8 mouse cellular contexts compared by ENCODE assay signal in genomic region chr10:81407539-81408423, GRCm38 (mm10). TPM values are rescaled to one million over a fixed set of nuclear protein-coding genes. Genes with fewer than 3 reads are reported as not detected.
DNase-seq lines count a peak whose midpoint lies in the region; ATAC-seq lines count a peak whose summit lies in the region.

No protein-coding gene starts in this region.

- H3K4me2 ChIP-seq in hindbrain, embryonic 15.5 days, result peak overlapping the region; percentile 36

- 27% methylated on average over 31 of the region's 31 CpGs for WGBS in hindbrain, embryonic 15.5 days
- WGBS in limb, embryonic 10.5 days, result 17% methylated on average over 31 of the region's 31 CpGs

- H3K27ac ChIP-seq in hindbrain, embryonic 15.5 days (replicated peaks), result peak overlapping the region; percentile 28; the same call in 1 of the 2 replicates
- H3K27ac ChIP-seq in limb, embryonic 10.5 days, result peak overlapping the region; percentile 80

- peak; percentile 48 for DNase-seq in thymus, postnatal 14 days
- no peak for DNase-seq in thymus, postnatal 36 days
- DNase-seq in cerebellum, adult 11-12 months, result peak; percentile 89
- DNase-seq in frontal cortex, postnatal 14 days (ENCODE audit: low spot score in 2 of 2), result peak; percentile 57 to 68
- DNase-seq in limb, embryonic 10.5 days (ENCODE audit: low spot score), result peak; percentile 59
- peak; percentile 81 for DNase-seq in mesoderm, embryonic 11.5 days (ENCODE audit: low read depth, low spot score)
- DNase-seq in spleen, postnatal 10 days (ENCODE audit: low spot score in 2 of 2), result peak; percentile 46 to 70

- H3K4me3 ChIP-seq in hindbrain, embryonic 15.5 days, result peak overlapping the region; percentile 17; the same call in 1 of the 2 replicates
- peak overlapping the region; percentile 42 for H3K4me3 ChIP-seq in limb, embryonic 10.5 days

- H3K36me3 ChIP-seq in hindbrain, embryonic 15.5 days, result peaks cover 29% of the 10 kb centered on the region
- H3K36me3 ChIP-seq in limb, embryonic 10.5 days, result peaks cover 17% of the 10 kb centered on the region

- peaks cover 9% of the 10 kb centered on the region; the same call in 1 of the 2 replicates for H3K27me3 ChIP-seq in hindbrain, embryonic 15.5 days
- H3K27me3 ChIP-seq in limb, embryonic 10.5 days (ENCODE audit: low read depth, poor library complexity, severe bottlenecking), result peaks cover 58% of the 10 kb centered on the region

- H3K9ac ChIP-seq in hindbrain, embryonic 15.5 days, result 0 out of 2 replicates have a peak overlapping the region, but pooled peaks have one; percentile 21

- H3K9me3 ChIP-seq in hindbrain, embryonic 15.5 days, result no peaks in the 10 kb centered on the region
- H3K9me3 ChIP-seq in limb, embryonic 10.5 days (replicated peaks), result no peaks in the 10 kb centered on the region

- no peak for ATAC-seq in hindbrain, embryonic 15.5 days (ENCODE audit: low FRiP score, low read depth)

- H3K4me1 ChIP-seq in hindbrain, embryonic 15.5 days (replicated peaks), result peaks cover 69% of the 10 kb centered on the region
- peaks cover 96% of the 10 kb centered on the region for H3K4me1 ChIP-seq in limb, embryonic 10.5 days

RNA-seq across cellular contexts. Expression of gene Smim24, which starts 14.9 kb away (rescaled TPM):
- 1.4 and 1.8 TPM in 2 replicates for polyA plus RNA-seq in hindbrain, embryonic 15.5 days (2015; fragmentation: Nextera tagmentation; extraction: Ambion mirVana)
- polyA plus RNA-seq in limb, embryonic 10.5 days (2016; fragmentation: Nextera tagmentation; extraction: Ambion mirVana), result 1.9 and 2.9 TPM in 2 replicates

RNA-seq across cellular contexts. Expression of gene Gm48552, which starts 19.0 kb away (rescaled TPM):
- 2.1 and 2.7 TPM in 2 replicates for polyA plus RNA-seq in hindbrain, embryonic 15.5 days (2015; fragmentation: Nextera tagmentation; extraction: Ambion mirVana)
- polyA plus RNA-seq in limb, embryonic 10.5 days (2016; fragmentation: Nextera tagmentation; extraction: Ambion mirVana), result 1.4 and 1.5 TPM in 2 replicates

RNA-seq across cellular contexts. Expression of gene Gm48551, which starts 23.5 kb away (rescaled TPM):
- polyA plus RNA-seq in hindbrain, embryonic 15.5 days (2015; fragmentation: Nextera tagmentation; extraction: Ambion mirVana), result 6.2 and 6.6 TPM in 2 replicates
- 3.8 and 4.2 TPM in 2 replicates for polyA plus RNA-seq in limb, embryonic 10.5 days (2016; fragmentation: Nextera tagmentation; extraction: Ambion mirVana)

RNA-seq across cellular contexts. Expression of gene Dohh, which starts 23.6 kb away (rescaled TPM):
- 92.2 and 94.0 TPM in 2 replicates for polyA plus RNA-seq in hindbrain, embryonic 15.5 days (2015; fragmentation: Nextera tagmentation; extraction: Ambion mirVana)
- polyA plus RNA-seq in limb, embryonic 10.5 days (2016; fragmentation: Nextera tagmentation; extraction: Ambion mirVana), result 101 and 115 TPM in 2 replicates

RNA-seq across cellular contexts. Expression of gene Fzr1, which starts 29.5 kb away (rescaled TPM):
- polyA plus RNA-seq in hindbrain, embryonic 15.5 days (2015; fragmentation: Nextera tagmentation; extraction: Ambion mirVana), result 147 and 152 TPM in 2 replicates
- 134 and 148 TPM in 2 replicates for polyA plus RNA-seq in limb, embryonic 10.5 days (2016; fragmentation: Nextera tagmentation; extraction: Ambion mirVana)

Comparison
In these comparisons a context has a peak if more than half of its experiments do, and no peak if none do; other contexts are left out.
1. DNase-seq: peak in thymus, postnatal 14 days (single experiment), cerebellum, adult 11-12 months (single experiment), frontal cortex, postnatal 14 days (2 of 2), limb, embryonic 10.5 days (single experiment), mesoderm, embryonic 11.5 days (single experiment) and spleen, postnatal 10 days (2 of 2); none in thymus, postnatal 36 days (0 of 2).